Mouse (Mus musculus): ENCODE data around the gene Il18rap. TPM values are rescaled to one million over a fixed set of nuclear protein-coding genes. Genes with fewer than 3 reads are reported as not detected.

The Il18rap gene
- polyA plus RNA-seq, 1 experiment from 2014 or later, result 0.08 TPM

DNA sequence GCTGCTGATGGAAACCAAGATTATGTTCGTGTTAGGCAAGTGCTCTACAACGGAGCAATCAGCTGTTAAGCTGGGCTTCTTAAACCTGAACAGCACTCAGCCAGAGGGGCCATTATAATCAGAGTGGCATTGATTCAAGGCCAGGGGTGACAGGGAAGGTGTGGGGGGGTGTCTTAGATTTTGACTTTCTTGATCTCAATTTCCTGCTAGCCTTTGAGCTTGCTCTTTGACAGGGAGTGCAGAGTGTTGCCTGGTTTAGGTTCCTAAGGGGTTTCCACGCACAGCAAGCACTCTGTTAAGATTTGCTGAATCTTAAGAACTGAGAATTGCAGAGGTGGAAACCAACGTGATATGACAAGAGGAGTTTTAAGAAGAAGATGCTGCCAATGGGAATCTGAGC lies 38.4 kb upstream of the Il18rap start:
- Histone ChIP-seq H3K4me1 (ENCODE audit: control insufficient read depth, insufficient read depth, low read depth, low read length) (no peaks in the 10 kb centered on the region), H3K27me3 (replicated peaks; ENCODE audit: control insufficient read depth, insufficient read depth, low read length) (no peaks in the 10 kb centered on the region), H3K4me2 (ENCODE audit: low read length) (no peak overlapping the region), H3K4me3 (ENCODE audit: low read length) (no peak overlapping the region), H3K9ac (ENCODE audit: low read depth, low read length) (no peak overlapping the region), H3K27ac (ENCODE audit: low read depth, low read length) (no peak overlapping the region), H3K36me3 (ENCODE audit: control insufficient read depth, insufficient read depth, low read length) (no peaks in the 10 kb centered on the region), H3K9me3 (ENCODE audit: control insufficient read depth, low read length) (no peaks in the 10 kb centered on the region)
- ATAC-seq, result no peak
- 76% methylated on average over 4 of the region's 4 CpGs for WGBS

DNA sequence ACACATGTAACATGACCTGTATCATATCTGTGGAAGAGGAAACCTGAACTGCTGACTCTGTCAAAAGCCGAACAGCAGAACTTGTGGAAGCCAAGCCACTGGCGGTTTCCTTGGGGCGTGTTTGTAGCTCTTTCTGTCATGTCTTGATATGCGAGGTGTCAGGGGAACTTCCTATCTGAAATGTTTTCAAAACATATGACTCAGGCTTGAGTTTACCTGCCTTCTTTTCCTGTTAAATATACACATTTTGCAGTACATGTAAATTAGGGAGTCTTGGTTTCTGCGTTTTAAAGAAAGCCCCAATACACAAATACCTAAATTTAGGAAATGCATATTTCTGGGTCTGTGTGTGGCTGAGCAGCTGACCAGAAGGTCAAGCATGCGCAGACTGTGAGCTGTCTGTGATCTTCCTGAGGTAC lies 35.6 kb upstream of the Il18rap start:
- Histone ChIP-seq H3K4me3 (ENCODE audit: low read length) (no peak overlapping the region), H3K36me3 (ENCODE audit: control insufficient read depth, insufficient read depth, low read length) (no peaks in the 10 kb centered on the region), H3K27ac (ENCODE audit: low read depth, low read length) (no peak overlapping the region), H3K9ac (ENCODE audit: low read depth, low read length) (no peak overlapping the region), H3K9me3 (ENCODE audit: control insufficient read depth, low read length) (no peaks in the 10 kb centered on the region), H3K4me1 (ENCODE audit: control insufficient read depth, insufficient read depth, low read depth, low read length) (no peaks in the 10 kb centered on the region), H3K27me3 (replicated peaks; ENCODE audit: control insufficient read depth, insufficient read depth, low read length) (no peaks in the 10 kb centered on the region), H3K4me2 (ENCODE audit: low read length) (no peak overlapping the region)
- WGBS, result 89% methylated on average over 6 of the region's 6 CpGs
- no peak for ATAC-seq

DNA sequence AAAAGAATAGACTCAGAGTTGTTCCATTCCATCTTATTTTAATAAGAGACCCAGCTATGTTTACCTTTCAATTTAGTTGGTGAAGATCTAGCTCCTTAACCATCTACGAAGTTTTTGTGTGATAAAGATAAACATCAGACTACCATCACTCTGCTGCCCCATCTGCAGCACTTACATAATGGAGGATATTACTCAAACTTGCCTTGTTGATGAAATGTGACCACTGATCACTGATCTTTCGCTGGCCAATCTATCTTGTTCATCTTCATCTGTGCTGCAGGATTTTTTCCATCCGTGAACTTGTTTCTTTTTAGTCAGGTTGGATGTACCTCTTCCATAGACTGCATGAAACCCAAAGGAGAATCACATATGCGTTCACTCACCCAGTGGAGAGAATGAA lies 20.6 kb upstream of the Il18rap start:
- Histone ChIP-seq H3K9ac (ENCODE audit: low read depth, low read length) (no peak overlapping the region), H3K4me1 (ENCODE audit: control insufficient read depth, insufficient read depth, low read depth, low read length) (no peaks in the 10 kb centered on the region), H3K27ac (ENCODE audit: low read depth, low read length) (no peak overlapping the region), H3K27me3 (replicated peaks; ENCODE audit: control insufficient read depth, insufficient read depth, low read length) (no peaks in the 10 kb centered on the region), H3K36me3 (ENCODE audit: control insufficient read depth, insufficient read depth, low read length) (no peaks in the 10 kb centered on the region), H3K4me2 (ENCODE audit: low read length) (no peak overlapping the region), H3K9me3 (ENCODE audit: control insufficient read depth, low read length) (no peaks in the 10 kb centered on the region), H3K4me3 (ENCODE audit: low read length) (no peak overlapping the region)
- WGBS, result 95% methylated on average over 4 of the region's 4 CpGs
- no peak for ATAC-seq

DNA sequence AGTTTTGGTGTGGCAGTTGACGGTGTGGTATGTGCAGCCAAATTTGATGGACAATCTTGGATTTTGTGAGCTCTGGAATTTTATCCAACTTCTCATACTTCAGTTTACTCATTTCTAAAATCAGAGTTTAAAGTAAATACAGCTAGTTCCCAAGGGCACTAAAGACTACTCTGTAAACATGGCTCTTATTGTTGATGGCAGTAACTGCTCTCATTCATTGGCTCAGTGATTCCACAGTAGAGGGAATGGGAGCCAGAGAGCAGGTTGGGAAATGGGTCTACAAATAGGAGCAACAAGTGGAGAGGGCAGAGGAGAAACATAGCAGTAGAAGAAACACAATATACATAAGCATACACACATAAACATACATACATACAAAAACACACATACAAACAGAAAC lies 15.5 kb upstream of the Il18rap start:
- Histone ChIP-seq H3K36me3 (ENCODE audit: control insufficient read depth, insufficient read depth, low read length) (no peaks in the 10 kb centered on the region), H3K4me2 (ENCODE audit: low read length) (no peak overlapping the region)
- ATAC-seq, result no peak

DNA sequence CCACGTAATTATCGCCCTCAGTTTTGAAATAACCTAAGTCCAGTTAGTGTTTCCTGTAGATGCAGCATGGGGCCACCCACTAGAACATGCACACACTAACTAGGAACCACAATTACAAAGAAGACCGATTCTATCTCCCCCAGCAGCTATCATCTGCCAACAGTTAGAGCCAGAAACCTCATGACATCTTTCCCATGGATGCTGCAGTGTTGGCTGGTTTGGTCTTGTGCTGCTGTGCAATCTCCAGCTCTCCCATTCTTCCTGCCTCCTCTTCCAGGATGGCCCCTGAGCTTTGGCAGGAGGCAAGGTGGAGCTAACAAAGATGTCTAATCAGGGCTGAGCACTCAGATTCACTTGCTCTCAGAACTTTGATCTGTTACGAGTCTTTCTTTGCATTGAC lies 14.0 kb upstream of the Il18rap start:
- no peak overlapping the region for H3K4me2 ChIP-seq (ENCODE audit: low read length)
- 98% methylated on average over 4 of the region's 4 CpGs for WGBS
- H3K9me3 ChIP-seq (ENCODE audit: control insufficient read depth, low read length), result no peaks in the 10 kb centered on the region
- H3K4me3 ChIP-seq (ENCODE audit: low read length), result no peak overlapping the region
- H3K27ac ChIP-seq (ENCODE audit: low read depth, low read length), result no peak overlapping the region
- no peaks in the 10 kb centered on the region for H3K4me1 ChIP-seq (ENCODE audit: control insufficient read depth, insufficient read depth, low read depth, low read length)
- H3K36me3 ChIP-seq (ENCODE audit: control insufficient read depth, insufficient read depth, low read length), result no peaks in the 10 kb centered on the region
- no peak overlapping the region for H3K9ac ChIP-seq (ENCODE audit: low read depth, low read length)
- H3K27me3 ChIP-seq (replicated peaks; ENCODE audit: control insufficient read depth, insufficient read depth, low read length), result no peaks in the 10 kb centered on the region
- no peak for ATAC-seq

More for the DNA sequence above, 15.5 kb upstream of the Il18rap start:
- Histone ChIP-seq H3K9ac (ENCODE audit: low read depth, low read length) (no peak overlapping the region), H3K9me3 (ENCODE audit: control insufficient read depth, low read length) (no peaks in the 10 kb centered on the region), H3K4me1 (ENCODE audit: control insufficient read depth, insufficient read depth, low read depth, low read length) (no peaks in the 10 kb centered on the region), H3K27me3 (replicated peaks; ENCODE audit: control insufficient read depth, insufficient read depth, low read length) (no peaks in the 10 kb centered on the region), H3K4me3 (ENCODE audit: low read length) (no peak overlapping the region), H3K27ac (ENCODE audit: low read depth, low read length) (no peak overlapping the region)
- WGBS, result 96% methylated on average over 1 of the region's 1 CpGs

- Histone ChIP-seq H3K4me1 (ENCODE audit: control insufficient read depth, insufficient read depth, low read depth, low read length) (no peaks in the 10 kb centered on the region), H3K4me2 (ENCODE audit: low read length) (no peak overlapping the region), H3K9me3 (ENCODE audit: control insufficient read depth, low read length) (no peaks in the 10 kb centered on the region), H3K4me3 (ENCODE audit: low read length) (no peak overlapping the region), H3K27me3 (replicated peaks; ENCODE audit: control insufficient read depth, insufficient read depth, low read length) (no peaks in the 10 kb centered on the region), H3K36me3 (ENCODE audit: control insufficient read depth, insufficient read depth, low read length) (no peaks in the 10 kb centered on the region), H3K27ac (ENCODE audit: low read depth, low read length) (no peak overlapping the region), H3K9ac (ENCODE audit: low read depth, low read length) (no peak overlapping the region)
- 89% methylated on average over 11 of the region's 11 CpGs for WGBS
- ATAC-seq, result no peak
These were observed 13.4 kb upstream of the Il18rap start for GRCm38 (mm10) chr1:40501546-40502398.

DNA sequence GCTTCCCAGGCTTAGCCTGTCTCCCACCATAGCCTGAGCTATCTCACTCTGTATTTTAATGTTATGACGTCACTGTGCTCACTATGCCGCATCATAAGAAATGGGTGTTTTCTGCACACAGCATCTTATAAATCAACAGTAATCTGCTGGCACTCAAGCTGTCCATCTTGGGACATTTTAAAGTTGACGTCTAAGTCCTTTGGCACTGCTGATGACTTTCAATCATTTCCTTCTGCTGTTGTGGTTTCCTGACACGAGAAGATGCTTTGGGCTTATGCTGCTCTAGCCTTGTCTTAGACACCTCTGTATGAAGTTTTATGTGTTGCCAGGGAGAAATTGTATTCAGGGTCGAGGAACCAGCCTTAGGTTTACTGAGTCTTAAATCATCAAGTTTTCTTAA lies 10.6 kb upstream of the Il18rap start:
- H3K27me3 ChIP-seq (replicated peaks; ENCODE audit: control insufficient read depth, insufficient read depth, low read length), result no peaks in the 10 kb centered on the region
- no peak overlapping the region for H3K27ac ChIP-seq (ENCODE audit: low read depth, low read length)
- H3K36me3 ChIP-seq (ENCODE audit: control insufficient read depth, insufficient read depth, low read length), result no peaks in the 10 kb centered on the region
- no peak for ATAC-seq
- no peak overlapping the region for H3K4me2 ChIP-seq (ENCODE audit: low read length)
- H3K9ac ChIP-seq (ENCODE audit: low read depth, low read length), result no peak overlapping the region
- no peaks in the 10 kb centered on the region for H3K9me3 ChIP-seq (ENCODE audit: control insufficient read depth, low read length)
- no peaks in the 10 kb centered on the region for H3K4me1 ChIP-seq (ENCODE audit: control insufficient read depth, insufficient read depth, low read depth, low read length)
- H3K4me3 ChIP-seq (ENCODE audit: low read length), result no peak overlapping the region
- 83% methylated on average over 5 of the region's 5 CpGs for WGBS

GRCm38 (mm10) chr1:40516364-40516763 lies 1.2 kb downstream of the Il18rap start:
- Histone ChIP-seq H3K4me2 (ENCODE audit: low read length) (no peak overlapping the region), H3K36me3 (ENCODE audit: control insufficient read depth, insufficient read depth, low read length) (no peaks in the 10 kb centered on the region), H3K27me3 (replicated peaks; ENCODE audit: control insufficient read depth, insufficient read depth, low read length) (no peaks in the 10 kb centered on the region), H3K4me3 (ENCODE audit: low read length) (no peak overlapping the region), H3K9me3 (ENCODE audit: control insufficient read depth, low read length) (no peaks in the 10 kb centered on the region), H3K9ac (ENCODE audit: low read depth, low read length) (no peak overlapping the region), H3K27ac (ENCODE audit: low read depth, low read length) (no peak overlapping the region), H3K4me1 (ENCODE audit: control insufficient read depth, insufficient read depth, low read depth, low read length) (no peaks in the 10 kb centered on the region)
- 94% methylated on average over 6 of the region's 6 CpGs for WGBS
- ATAC-seq, result no peak

DNA sequence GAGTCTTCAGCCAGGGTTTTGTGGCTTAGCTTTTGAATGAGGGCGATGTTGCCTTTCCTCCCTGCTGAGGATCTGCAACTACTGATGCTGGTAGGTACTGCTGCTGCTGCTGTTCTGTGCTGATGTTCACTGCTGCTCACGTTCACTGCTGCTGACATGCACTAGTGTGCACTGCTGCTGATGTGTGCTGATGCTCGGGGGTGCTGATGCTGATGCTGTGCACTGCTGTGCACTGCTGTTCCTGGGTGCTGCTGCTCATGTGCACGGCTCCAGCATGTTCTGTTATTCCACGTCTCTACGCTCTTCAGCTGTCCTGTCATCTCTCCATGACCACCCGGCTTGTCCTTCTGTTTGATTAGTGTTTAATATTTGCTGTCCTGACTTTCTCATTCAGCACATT lies 7.8 kb downstream of the Il18rap start:
- Histone ChIP-seq H3K4me3 (ENCODE audit: low read length) (no peak overlapping the region), H3K9me3 (ENCODE audit: control insufficient read depth, low read length) (no peaks in the 10 kb centered on the region), H3K9ac (ENCODE audit: low read depth, low read length) (no peak overlapping the region), H3K4me1 (ENCODE audit: control insufficient read depth, insufficient read depth, low read depth, low read length) (no peaks in the 10 kb centered on the region), H3K4me2 (ENCODE audit: low read length) (no peak overlapping the region), H3K27ac (ENCODE audit: low read depth, low read length) (no peak overlapping the region), H3K27me3 (replicated peaks; ENCODE audit: control insufficient read depth, insufficient read depth, low read length) (no peaks in the 10 kb centered on the region), H3K36me3 (ENCODE audit: control insufficient read depth, insufficient read depth, low read length) (no peaks in the 10 kb centered on the region)
- 83% methylated on average over 7 of the region's 7 CpGs for WGBS
- no peak for ATAC-seq
